Mouse (Mus musculus): ENCODE measurements around the gene Secisbp2l.

The Secisbp2l gene

DNA sequence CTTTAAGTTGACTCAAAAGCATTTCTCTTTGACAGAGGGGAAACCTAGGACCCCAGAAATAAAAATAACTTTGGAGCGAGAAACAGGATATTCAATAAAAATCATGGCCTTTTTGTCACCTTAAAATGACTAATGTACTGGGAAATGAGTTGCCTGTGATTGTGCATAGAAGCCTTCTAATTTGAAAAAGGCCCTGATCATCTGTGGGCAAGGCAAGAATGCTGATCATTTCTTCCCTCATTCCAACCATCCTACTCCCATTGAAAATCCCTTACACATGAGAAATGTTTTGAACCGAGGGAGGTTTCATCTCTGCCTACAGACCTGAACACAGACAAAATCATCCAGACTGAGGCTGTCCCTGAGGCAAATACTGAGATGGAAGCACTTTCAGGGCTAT lies 79.8 kb downstream of the Secisbp2l start:
- no peak for DNase-seq

DNA sequence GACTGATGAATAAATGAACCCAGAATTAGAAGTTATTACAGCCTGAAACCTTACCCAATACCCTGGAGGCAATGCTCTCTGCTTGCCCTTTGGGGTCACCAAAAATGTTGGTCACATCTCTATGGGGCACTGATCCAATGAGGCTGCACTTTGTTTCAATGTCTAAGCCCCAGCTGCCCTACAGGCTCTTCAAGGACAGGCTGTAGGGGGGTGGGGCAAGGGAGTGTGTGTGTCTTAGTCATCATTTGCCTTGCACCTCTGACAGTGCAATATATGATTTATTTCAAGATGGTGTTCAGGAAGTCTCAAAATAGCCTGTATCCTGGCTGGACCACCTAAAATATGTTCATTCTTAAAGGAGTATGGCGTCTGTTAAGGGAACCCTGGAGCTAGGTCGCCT lies 81.1 kb downstream of the Secisbp2l start:
- no peak for DNase-seq

DNA sequence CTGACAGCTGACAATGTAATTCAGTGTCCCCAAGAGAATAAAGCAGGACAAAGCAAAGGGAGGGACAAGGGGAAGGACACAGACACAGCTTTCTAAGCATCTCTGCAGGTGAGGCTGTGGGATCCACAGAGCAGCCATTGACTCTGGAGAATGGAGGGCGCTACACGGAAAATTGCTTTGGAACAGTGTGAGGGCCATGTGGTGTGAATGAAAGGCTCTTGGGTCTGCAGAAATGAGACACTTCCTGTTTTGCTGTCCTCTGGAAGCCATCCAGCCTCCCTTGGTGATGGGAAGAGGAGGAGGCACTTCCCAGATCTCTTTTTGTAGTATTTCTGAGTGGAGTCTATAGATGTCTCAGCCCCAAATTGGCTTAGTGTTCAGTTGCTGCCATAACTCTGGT lies 86.5 kb downstream of the Secisbp2l start:
- peak; percentile 39 to 62 for DNase-seq

DNA sequence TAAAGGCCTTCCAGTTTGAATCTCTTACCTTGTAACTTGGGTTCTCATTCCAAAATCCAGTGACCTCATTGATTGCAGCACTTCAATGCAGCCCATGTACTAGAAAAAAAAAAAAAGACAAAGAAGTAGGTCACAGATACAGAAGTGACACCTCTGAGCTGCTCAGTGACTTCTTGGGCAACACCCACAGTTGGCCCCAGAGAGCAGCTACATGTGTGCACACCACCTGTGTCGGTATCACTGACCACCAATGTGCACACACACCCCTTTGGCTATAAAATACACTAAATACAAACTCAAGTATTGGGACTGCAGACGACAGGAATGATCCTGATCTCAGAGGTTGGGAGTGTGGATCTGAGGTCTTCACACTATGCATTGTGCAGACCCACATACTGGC lies 87.9 kb downstream of the Secisbp2l start:
- DNase-seq, result no peak

DNA sequence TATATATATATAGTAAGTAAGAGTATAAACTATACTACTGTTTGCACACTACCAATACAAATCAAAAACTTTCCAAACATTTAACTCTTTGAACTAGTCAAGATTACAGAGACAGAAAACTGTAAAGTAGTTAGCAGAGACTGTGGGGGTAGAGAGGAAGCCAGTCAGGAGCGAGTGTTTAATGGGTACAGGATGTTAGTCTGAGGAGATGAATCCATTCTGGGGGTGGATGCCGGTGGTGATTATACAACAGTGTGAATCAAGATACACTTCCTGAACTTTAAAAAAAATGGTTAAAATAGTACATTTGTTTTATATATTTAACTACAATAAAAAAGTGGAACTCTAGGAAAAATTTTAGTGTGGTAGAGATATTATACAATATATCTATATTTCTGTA lies 90.7 kb downstream of the Secisbp2l start:
- no peak for DNase-seq
